Mouse (Mus musculus) cerebellum, adult 2 months (tissue): Measurements from ENCODE around the gene Ccr1. TPM values are rescaled to one million over a fixed set of nuclear protein-coding genes. Genes with fewer than 3 reads are reported as not detected.
"Not testable (repeated sequence)": the region's sequence is repeated elsewhere in the genome, so short reads cannot be mapped to it uniquely, and the experiment has no call there.

ENCODE experiments used
- DNase-seq, 2 experiments: peaks; one replicate each; pipeline ENCODE4 v3.0.0; 2021
- H3K27ac ChIP-seq: fragments of 200-500 bp; 2 replicates; pipeline ENCODE4 v1.5.1; 2012; ENCODE audit warnings: low read length, control low read depth, inconsistent platforms; ENCODE audit not compliant: insufficient read depth
- H3K27me3 ChIP-seq: fragments of 200-500 bp; 2 replicates; pipeline ENCODE4 v1.6.1; 2012; ENCODE audit warnings: inconsistent platforms, mild to moderate bottlenecking, low read length, moderate library complexity; ENCODE audit not compliant: control insufficient read depth, insufficient read depth
- H3K4me1 ChIP-seq: fragments of 200-500 bp; 2 replicates; pipeline ENCODE4 v1.6.1; 2011; ENCODE audit warnings: low read length; ENCODE audit not compliant: control insufficient read depth, insufficient read depth
- H3K4me3 ChIP-seq: fragments of 200-500 bp; replicated peaks from 2 replicates; pipeline ENCODE3; 2011; ENCODE audit warnings: mild to moderate bottlenecking, low read depth, low read length, control low read depth; ENCODE audit not compliant: insufficient read depth
- CTCF ChIP-seq: fragments of 200-500 bp; IDR thresholded peaks from 2 replicates; pipeline ENCODE4 v1.5.1; 2011; ENCODE audit warnings: low read depth, mild to moderate bottlenecking, control low read depth, low read length, moderate library complexity, borderline replicate concordance; ENCODE audit not compliant: insufficient read depth
- POLR2A ChIP-seq: fragments of 200-500 bp; IDR thresholded peaks from 2 replicates; pipeline ENCODE4 v1.6.1; 2011; ENCODE audit warnings: low read length, control low read depth, borderline replicate concordance; ENCODE audit not compliant: insufficient read depth
- WGBS: fragments of 180-500 bp; shearing (Covaris S2); methylation state at CpG from one replicate; pipeline ENCODE4 v1.1.7; 2018; 5-methylcytosine and 5-hydroxymethylcytosine counted together
- polyA plus RNA-seq: library from polyadenylated mRNA; depleted of rRNA; stranded (reverse); fragments of >200 nt; gene quantifications from 2 replicates; pipeline ENCODE4 v1.2.3, GENCODE M21; 2012; rRNA removed

Ccr1 gene
- polyA plus RNA-seq, 1 experiment: 0.13 TPM

DNA sequence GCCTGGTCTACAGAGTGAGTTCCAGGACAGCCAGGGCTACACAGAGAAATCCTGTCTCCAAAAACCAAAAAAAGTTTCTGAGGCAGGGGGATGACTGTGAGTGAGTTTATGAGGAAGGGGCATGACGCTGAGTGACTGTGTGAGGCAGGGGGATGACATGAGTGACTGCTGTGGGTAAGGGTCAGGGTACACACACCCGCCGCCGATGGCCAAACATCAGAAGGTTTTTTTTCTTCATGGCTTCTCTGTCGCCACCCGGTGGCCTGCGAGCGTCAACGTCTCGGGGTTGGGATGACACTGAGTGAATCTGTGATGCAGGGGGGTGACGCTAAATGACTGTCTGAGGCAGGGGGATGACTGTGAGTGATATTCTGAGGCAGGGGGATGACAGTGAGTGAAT lies 44.5 kb downstream of the Ccr1 start:
- WGBS: 1% methylated on average over 11 of the region's 11 CpGs

DNA sequence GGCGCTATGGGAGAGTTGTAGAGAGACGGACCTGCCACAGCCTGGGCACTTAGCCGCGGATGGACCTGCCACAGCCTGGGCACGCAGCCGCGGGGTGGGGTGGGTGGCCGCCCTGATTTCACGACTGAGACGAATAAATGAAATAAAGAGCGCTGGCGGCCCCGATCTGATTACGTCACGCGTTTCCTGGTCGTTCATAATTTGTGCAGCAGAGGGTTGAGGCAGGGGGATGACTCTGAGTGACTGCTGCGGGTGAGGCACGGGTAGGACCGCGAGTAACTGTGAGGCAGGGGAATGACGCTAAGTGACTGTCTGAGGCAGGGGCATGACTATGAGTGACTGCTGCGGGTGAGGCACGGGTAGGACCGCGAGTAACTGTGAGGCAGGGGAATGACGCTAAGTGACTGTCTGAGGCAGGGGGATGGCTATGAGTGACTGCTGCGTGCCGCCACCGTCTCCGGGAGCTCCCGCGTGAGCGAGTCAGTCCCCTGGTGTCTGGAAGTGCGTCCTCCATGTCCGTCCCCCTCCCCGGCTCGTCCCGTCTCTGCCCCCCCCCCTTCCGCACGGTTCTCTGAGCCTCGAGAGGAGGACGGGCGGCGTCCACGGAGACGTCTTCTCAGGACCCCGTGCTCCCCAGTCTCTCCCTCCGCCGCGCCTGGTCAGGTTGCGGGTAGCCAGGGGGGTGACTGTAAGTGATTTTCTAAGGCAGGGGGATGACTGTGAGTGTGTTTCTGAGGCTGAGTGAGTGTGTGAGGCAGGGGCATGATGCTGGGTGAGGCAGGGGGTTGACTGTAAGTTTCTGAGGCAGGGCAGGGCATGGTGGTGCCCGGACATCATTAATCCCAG lies 45.1 kb downstream of the Ccr1 start:
- Histone ChIP-seq H3K4me1 (no peaks in the 10 kb centered on the region), H3K27me3 (no peaks in the 10 kb centered on the region), H3K27ac (no peak overlapping the region), H3K4me3 (peak overlapping the region; percentile 4)
- peak; percentile 15 to 22 for DNase-seq
- WGBS: under 1% methylated on average over 53 of the region's 53 CpGs
- no peak for TF ChIP-seq POLR2A
- no peak for TF ChIP-seq CTCF

More for the DNA sequence above, 44.5 kb downstream of the Ccr1 start:
- TF ChIP-seq CTCF: peak; percentile 49; the same call in 1 of the 2 replicates
- peak; percentile 65 to 66 for DNase-seq
- not testable (repeated sequence) for H3K27me3 ChIP-seq, H3K27ac ChIP-seq, H3K4me1 ChIP-seq, H3K4me3 ChIP-seq

Other genes with a start within 250 kb of the Ccr1 start
- 0.06 and 0.07 TPM in 2 replicates for gene Cxcr6, start 162.2 kb downstream of the Ccr1 start, polyA plus RNA-seq
- gene Fyco1, start 116.8 kb downstream of the Ccr1 start, polyA plus RNA-seq: 17.6 and 18.0 TPM in 2 replicates
- gene Xcr1, start 106.7 kb downstream of the Ccr1 start, polyA plus RNA-seq: not detected in 2 replicates
- gene Ccr1l1, start 9.7 kb upstream of the Ccr1 start, polyA plus RNA-seq: 0.10 TPM in 1 of 2 replicates, not detected in the other
- gene Ccr3, start 53.3 kb upstream of the Ccr1 start, polyA plus RNA-seq: not detected in 2 replicates
- 0.10 and 0.13 TPM in 2 replicates for gene Ccr2, start 133.3 kb upstream of the Ccr1 start, polyA plus RNA-seq
- 1.6 and 1.8 TPM in 2 replicates for gene Ccr5, start 152.9 kb upstream of the Ccr1 start, polyA plus RNA-seq